Mouse (Mus musculus) forebrain, embryonic 11.5 days (tissue): ENCODE results near the gene Nt5dc3. TPM values are rescaled to one million over a fixed set of nuclear protein-coding genes. Genes with fewer than 3 reads are reported as not detected.

Experiments
- ATAC-seq: fragments of 200-750 bp; cut with Nextera tagmentation; replicated peaks from 2 replicates; pipeline ENCODE4 v1.8.0; 2017; ENCODE audit warnings: moderate TSS enrichment; ENCODE audit not compliant: low FRiP score
- DNase-seq: peaks from one replicate; pipeline ENCODE4 v3.0.0-alpha.2; 2017; ENCODE audit warnings: low spot score
- H3K27ac ChIP-seq: fragments of 300-500 bp; sonication (generic); 2 replicates; pipeline ENCODE4 v1.5.1; 2014; ENCODE audit warnings: low read depth, low read length
- H3K27me3 ChIP-seq: fragments of 300-500 bp; sonication (generic); 2 replicates; pipeline ENCODE4 v1.6.1; 2014; ENCODE audit warnings: mild to moderate bottlenecking, low read length, mixed read lengths; ENCODE audit not compliant: control insufficient read depth, insufficient read depth
- H3K36me3 ChIP-seq: fragments of 300-500 bp; sonication (generic); 2 replicates; pipeline ENCODE4 v1.6.1; 2014; ENCODE audit warnings: mild to moderate bottlenecking, low read length, moderate library complexity, mixed read lengths; ENCODE audit not compliant: control insufficient read depth, insufficient read depth
- H3K4me1 ChIP-seq: fragments of 300-500 bp; sonication (generic); replicated peaks from 2 replicates; pipeline ENCODE4 v1.6.1; 2014; ENCODE audit warnings: low read length, mixed read lengths; ENCODE audit not compliant: control insufficient read depth, insufficient read depth
- H3K4me2 ChIP-seq: fragments of 300-500 bp; sonication (generic); 2 replicates; pipeline ENCODE4 v1.6.1; 2014; ENCODE audit warnings: low read depth, mild to moderate bottlenecking, low read length, moderate library complexity, mixed read lengths; ENCODE audit not compliant: severe bottlenecking
- H3K4me3 ChIP-seq: fragments of 300-500 bp; sonication (generic); 2 replicates; pipeline ENCODE4 v1.5.1; 2014; ENCODE audit warnings: low read depth, low read length
- H3K9ac ChIP-seq: fragments of 300-500 bp; sonication (generic); 2 replicates; pipeline ENCODE4 v1.6.1; 2014; ENCODE audit warnings: low read length
- H3K9me3 ChIP-seq: fragments of 300-500 bp; sonication (generic); 2 replicates; pipeline ENCODE4 v1.6.1; 2016; ENCODE audit warnings: low read length, mixed read lengths; ENCODE audit not compliant: control insufficient read depth
- WGBS: fragments of 180-500 bp; shearing (Covaris S2); extraction: QIAGEN DNeasy Blood & Tissue Kit; methylation state at CpG from one replicate; pipeline ENCODE4 v1.1.7; 2014; 5-methylcytosine and 5-hydroxymethylcytosine counted together
- polyA plus RNA-seq: library from polyadenylated mRNA; unstranded; fragments of >200 nt; fragmentation: Nextera tagmentation; extraction: Ambion mirVana; gene quantifications from 2 replicates; pipeline ENCODE4 v1.2.1, GENCODE M21; 2014

Gene Nt5dc3
- polyA plus RNA-seq, 1 experiment from 2014 or later: 1.5 TPM

DNA sequence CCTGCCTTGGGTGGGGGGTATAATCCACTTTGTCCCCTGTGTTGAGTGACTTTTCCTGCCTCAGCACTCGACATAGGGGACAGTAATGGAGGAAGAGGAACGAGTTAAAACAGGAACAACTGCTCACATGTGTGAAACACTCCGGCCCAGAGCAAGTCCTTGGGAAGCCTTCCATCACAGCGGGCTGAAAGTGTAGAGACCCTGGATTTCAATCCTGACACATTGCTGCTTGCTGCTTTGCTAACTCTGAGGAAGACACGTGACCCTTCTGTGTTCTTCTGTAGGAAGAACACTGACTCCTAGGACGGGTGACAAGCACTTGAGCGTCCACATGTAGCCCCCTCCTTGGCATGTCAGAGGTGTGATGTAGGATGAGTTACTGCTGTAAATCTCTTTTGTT, 36.3 kb downstream of the Nt5dc3 start:
- no peaks in the 10 kb centered on the region for H3K36me3 ChIP-seq
- peaks cover 5% of the 10 kb centered on the region for H3K4me1 ChIP-seq
- no peak overlapping the region for H3K4me2 ChIP-seq
- ATAC-seq (no peak), DNase-seq (no peak)
- H3K9me3 ChIP-seq: no peaks in the 10 kb centered on the region
- no peak overlapping the region for H3K4me3 ChIP-seq
- no peak overlapping the region for H3K9ac ChIP-seq
- 89% methylated on average over 7 of the region's 7 CpGs for WGBS
- no peaks in the 10 kb centered on the region for H3K27me3 ChIP-seq
- H3K27ac ChIP-seq: no peak overlapping the region

DNA sequence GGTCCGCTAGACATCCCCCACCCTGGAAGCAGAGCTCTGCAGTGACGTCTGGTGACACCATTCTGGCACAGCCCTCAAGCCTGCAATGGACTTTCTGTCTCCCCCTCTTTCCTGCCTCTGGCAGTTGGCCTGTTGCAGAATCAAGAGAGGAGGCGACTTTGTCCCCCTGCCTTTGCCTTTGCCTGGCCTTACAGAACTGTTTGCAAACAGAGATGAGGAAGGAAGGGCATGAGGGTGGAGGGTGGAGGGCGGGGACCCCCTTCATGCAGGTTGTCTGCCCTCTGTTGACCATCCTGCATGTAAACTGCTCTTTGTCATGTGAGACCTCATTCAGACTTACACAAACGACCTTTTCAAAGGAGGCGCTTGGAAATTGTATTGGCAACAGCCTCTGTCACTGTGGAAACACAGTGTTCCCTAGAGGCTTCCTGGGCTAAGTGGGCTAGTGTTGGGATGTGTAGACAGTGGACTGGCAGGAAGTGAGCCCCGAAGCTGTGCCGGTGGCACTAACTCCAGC, 40.9 kb downstream of the Nt5dc3 start:
- no peaks in the 10 kb centered on the region for H3K36me3 ChIP-seq
- no peaks in the 10 kb centered on the region for H3K9me3 ChIP-seq
- H3K4me3 ChIP-seq: no peak overlapping the region
- H3K4me1 ChIP-seq: peaks cover 8% of the 10 kb centered on the region
- H3K27ac ChIP-seq: no peak overlapping the region
- no peaks in the 10 kb centered on the region for H3K27me3 ChIP-seq
- H3K9ac ChIP-seq: no peak overlapping the region
- WGBS: 39% methylated on average over 8 of the region's 8 CpGs
- no peak for ATAC-seq
- no peak for DNase-seq
- H3K4me2 ChIP-seq: no peak overlapping the region

DNA sequence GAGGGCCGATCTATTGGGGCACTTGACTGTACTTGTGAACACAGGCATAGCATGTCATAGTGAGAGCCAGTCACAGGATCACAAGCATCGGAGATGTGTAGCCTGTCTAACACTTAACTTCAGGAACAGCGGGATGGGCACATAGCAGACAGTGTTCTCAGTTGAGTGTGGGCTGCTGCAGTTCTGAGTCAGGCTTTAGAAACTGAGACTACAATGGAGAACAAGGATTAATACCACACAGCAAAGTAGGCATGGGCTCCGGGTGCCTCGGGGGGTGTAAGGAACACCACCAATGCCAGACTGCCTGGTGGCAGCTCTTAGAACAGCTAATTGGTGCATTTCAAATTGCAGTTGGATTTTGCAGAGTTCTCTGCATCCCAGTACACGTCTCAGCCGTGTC, 42.2 kb downstream of the Nt5dc3 start:
- H3K4me2 ChIP-seq: no peak overlapping the region
- H3K4me1 ChIP-seq: peaks cover 9% of the 10 kb centered on the region
- H3K4me3 ChIP-seq: no peak overlapping the region
- no peak for DNase-seq
- no peak overlapping the region for H3K9ac ChIP-seq
- ATAC-seq: no peak
- H3K27me3 ChIP-seq: no peaks in the 10 kb centered on the region
- no peak overlapping the region for H3K27ac ChIP-seq
- no peaks in the 10 kb centered on the region for H3K36me3 ChIP-seq
- no peaks in the 10 kb centered on the region for H3K9me3 ChIP-seq
- WGBS: 89% methylated on average over 7 of the region's 7 CpGs

DNA sequence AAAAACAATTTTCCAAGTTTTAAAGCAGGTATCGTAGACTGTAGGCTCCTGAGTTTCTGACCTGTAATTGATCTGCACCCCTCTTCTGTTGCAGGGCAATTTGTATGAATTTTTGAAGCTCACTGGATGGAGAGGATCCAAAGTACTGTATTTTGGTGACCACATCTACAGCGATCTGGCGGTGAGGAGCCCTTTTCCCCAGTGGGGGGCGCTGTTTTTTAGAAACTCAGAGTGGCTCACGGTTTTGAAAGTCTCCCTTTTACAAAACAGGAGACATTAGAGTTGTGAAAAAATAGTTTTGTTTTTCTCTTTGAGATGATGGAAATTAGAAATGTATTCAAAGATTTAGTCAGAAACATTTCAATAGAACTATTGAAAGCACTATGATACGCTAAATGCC, 45.3 kb downstream of the Nt5dc3 start:
- no peak for ATAC-seq
- Histone ChIP-seq H3K4me3 (no peak overlapping the region), H3K27ac (no peak overlapping the region), H3K4me1 (peaks cover 9% of the 10 kb centered on the region), H3K27me3 (no peaks in the 10 kb centered on the region), H3K9ac (no peak overlapping the region), H3K9me3 (no peaks in the 10 kb centered on the region), H3K4me2 (no peak overlapping the region), H3K36me3 (no peaks in the 10 kb centered on the region)
- DNase-seq: no peak
- WGBS: 77% methylated on average over 6 of the region's 6 CpGs

DNA sequence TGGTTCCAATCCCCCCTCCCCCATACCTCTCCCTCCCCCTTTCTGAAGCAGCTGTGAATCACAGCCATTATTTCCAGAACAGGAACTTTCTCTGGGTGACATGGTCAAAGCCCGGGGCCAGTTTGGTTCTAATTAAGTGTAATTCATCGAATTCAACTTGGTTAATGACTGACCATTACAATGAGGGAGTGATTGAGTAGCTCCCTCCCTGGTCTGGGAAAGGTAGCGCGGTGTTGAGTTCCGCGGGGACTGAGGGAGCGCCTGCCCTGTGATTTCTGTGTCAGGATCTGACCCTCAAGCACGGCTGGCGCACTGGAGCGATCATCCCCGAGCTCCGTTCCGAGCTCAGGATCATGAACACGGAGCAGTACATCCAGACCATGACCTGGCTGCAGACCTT, 46.1 kb downstream of the Nt5dc3 start:
- H3K27me3 ChIP-seq: no peaks in the 10 kb centered on the region
- peak; percentile 48; the same call in 1 of the 2 replicates for ATAC-seq
- no peak overlapping the region for H3K4me2 ChIP-seq
- H3K9ac ChIP-seq: no peak overlapping the region
- no peak overlapping the region for H3K27ac ChIP-seq
- H3K36me3 ChIP-seq: no peaks in the 10 kb centered on the region
- 49% methylated on average over 14 of the region's 14 CpGs for WGBS
- peak; percentile 62 for DNase-seq
- peaks cover 6% of the 10 kb centered on the region for H3K4me1 ChIP-seq
- no peak overlapping the region for H3K4me3 ChIP-seq
- no peaks in the 10 kb centered on the region for H3K9me3 ChIP-seq

DNA sequence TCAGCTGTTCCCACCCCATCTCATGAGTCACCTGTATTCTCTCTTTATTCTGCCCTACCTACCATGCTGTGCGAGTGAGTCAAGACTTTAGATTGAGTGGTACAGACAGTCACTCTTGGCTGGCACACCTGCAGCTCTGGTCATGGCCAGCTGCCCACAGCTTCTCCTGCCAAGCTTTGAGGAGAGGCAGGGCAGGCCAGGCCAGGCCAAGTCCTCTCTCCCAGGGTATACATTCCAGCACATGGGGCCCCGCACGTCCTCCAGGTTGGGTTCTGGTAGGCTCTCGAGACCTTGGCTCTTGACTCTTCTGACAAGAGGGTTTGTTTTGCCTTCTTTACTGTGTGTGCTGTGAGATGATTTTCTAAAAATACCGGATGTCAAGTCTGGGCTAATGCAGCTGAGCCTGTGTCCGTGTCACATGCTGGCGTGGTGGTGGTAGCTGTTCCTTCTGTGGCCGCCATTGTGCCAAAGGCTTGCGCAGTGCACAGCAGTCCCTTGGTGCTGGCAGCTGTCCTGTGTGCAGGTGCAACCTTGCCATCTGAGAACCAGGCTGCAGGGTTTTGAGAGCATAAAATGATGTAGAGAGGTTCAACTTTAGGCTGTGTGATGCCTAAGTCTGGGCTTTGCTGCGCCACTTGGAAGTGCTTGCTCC, 47.2 kb downstream of the Nt5dc3 start:
- no peak for ATAC-seq
- no peak overlapping the region for H3K27ac ChIP-seq
- 92% methylated on average over 10 of the region's 10 CpGs for WGBS
- H3K4me1 ChIP-seq: peaks cover 4% of the 10 kb centered on the region; the same call in 1 of the 2 replicates
- H3K9ac ChIP-seq: no peak overlapping the region
- H3K4me2 ChIP-seq: no peak overlapping the region
- no peaks in the 10 kb centered on the region for H3K36me3 ChIP-seq
- no peaks in the 10 kb centered on the region for H3K9me3 ChIP-seq
- DNase-seq: no peak
- H3K27me3 ChIP-seq: no peaks in the 10 kb centered on the region
- H3K4me3 ChIP-seq: no peak overlapping the region

DNA sequence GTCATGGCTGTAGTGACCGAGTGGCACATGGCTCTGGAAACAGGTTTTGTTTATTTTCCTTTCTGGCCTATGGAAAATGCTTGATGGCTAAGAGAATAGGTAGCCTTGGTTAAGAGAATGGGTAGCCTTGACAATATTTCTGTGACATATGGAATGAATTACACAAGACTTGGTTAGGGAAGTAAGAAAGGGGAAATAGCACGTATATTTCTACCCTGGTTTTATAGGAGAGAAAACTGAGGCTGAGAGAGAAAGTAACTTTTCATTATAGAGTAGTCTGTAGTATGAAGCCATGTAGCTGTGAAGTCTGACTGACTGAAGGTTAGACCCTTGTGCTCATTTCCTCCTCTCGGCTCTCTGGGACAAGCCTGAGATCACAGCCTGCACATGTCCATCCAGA, 48.1 kb downstream of the Nt5dc3 start:
- Histone ChIP-seq H3K4me1 (peaks cover 4% of the 10 kb centered on the region; the same call in 1 of the 2 replicates), H3K27me3 (no peaks in the 10 kb centered on the region), H3K9me3 (no peaks in the 10 kb centered on the region), H3K4me2 (no peak overlapping the region), H3K36me3 (no peaks in the 10 kb centered on the region), H3K9ac (no peak overlapping the region), H3K27ac (no peak overlapping the region), H3K4me3 (no peak overlapping the region)
- DNase-seq (no peak), ATAC-seq (no peak)
- 72% methylated on average over 3 of the region's 3 CpGs for WGBS

DNA sequence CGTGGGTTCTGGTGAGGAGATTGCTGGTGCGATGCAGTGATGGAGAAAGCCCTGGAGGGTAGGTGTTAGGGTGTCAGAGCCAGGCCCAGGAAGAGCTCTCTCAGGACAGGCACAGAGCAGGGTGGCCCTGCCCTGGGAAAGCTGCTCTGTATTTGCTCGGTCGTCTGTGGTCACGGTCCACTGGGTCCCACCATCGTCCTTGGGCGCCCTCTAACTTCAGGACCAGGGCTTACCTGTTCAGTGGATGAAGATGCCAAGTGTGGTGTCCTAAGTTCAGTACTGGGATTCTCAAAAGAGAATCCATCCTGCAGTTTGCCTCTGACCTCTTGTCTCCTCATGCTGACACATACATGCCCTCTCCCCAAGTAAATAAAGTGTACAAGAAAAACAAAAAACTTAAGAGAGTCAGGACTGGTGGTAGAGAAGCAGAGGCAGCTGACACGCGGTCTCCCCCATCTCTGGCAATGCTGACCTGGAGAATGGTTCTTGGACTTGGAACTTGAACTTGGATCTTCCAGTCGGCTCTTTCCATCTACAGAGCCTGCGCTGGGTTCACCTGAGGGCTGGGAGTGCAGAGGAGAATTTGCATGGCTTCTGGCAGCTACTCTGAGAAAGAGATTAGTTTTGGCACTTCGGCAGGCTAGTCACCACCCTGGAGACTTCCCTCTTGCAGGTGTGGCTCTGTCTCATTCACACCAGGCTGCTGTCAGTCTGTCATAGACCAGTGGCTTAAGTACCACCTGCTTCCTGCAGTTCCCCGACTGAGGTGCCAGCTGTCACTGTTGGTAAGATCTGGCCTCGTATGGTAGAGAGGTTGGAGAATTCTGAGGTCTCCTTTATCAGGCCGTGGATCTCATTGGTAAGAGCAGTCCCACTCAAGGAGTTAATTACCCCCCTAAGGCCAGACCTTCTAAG, 49.7 kb downstream of the Nt5dc3 start:
- H3K4me2 ChIP-seq: no peak overlapping the region
- no peaks in the 10 kb centered on the region for H3K9me3 ChIP-seq
- WGBS: 92% methylated on average over 15 of the region's 15 CpGs
- peaks cover 4% of the 10 kb centered on the region; the same call in 1 of the 2 replicates for H3K4me1 ChIP-seq
- no peak overlapping the region for H3K27ac ChIP-seq
- H3K36me3 ChIP-seq: no peaks in the 10 kb centered on the region
- DNase-seq (no peak), ATAC-seq (no peak)
- no peak overlapping the region for H3K9ac ChIP-seq
- no peaks in the 10 kb centered on the region for H3K27me3 ChIP-seq
- H3K4me3 ChIP-seq: no peak overlapping the region
